Mouse (Mus musculus) brain, embryonic 14.5 days (tissue): ENCODE data around the gene Cyp3a13. TPM values are rescaled to one million over a fixed set of nuclear protein-coding genes. Genes with fewer than 3 reads are reported as not detected.
"Not testable (repeated sequence)": the region's sequence is repeated elsewhere in the genome, so short reads cannot be mapped to it uniquely, and the experiment has no call there.

ENCODE experiments used
- DNase-seq: peaks from one replicate; pipeline ENCODE4 v3.0.0-alpha.2; 2011; ENCODE audit warnings: low read depth
- CTCF ChIP-seq: fragments of 200-500 bp; IDR thresholded peaks from 2 replicates; pipeline ENCODE4 v1.5.1; 2012; ENCODE audit warnings: inconsistent platforms, mild to moderate bottlenecking, moderate library complexity, borderline replicate concordance; ENCODE audit not compliant: insufficient read depth, insufficient read length; ENCODE audit errors: extremely low read depth
- POLR2A ChIP-seq: fragments of 200-500 bp; IDR thresholded peaks from 2 replicates; pipeline ENCODE4 v1.6.1; 2012; ENCODE audit warnings: mild to moderate bottlenecking, inconsistent platforms, borderline replicate concordance; ENCODE audit not compliant: poor library complexity, insufficient read depth, insufficient read length, severe bottlenecking; ENCODE audit errors: extremely low read depth
- polyA plus RNA-seq: library from polyadenylated mRNA; depleted of rRNA; stranded (reverse); fragments of >200 nt; gene quantifications from 2 replicates; pipeline ENCODE4 v1.2.3, GENCODE M21; 2012

The Cyp3a13 gene
- polyA plus RNA-seq, 1 experiment, result not detected

DNA sequence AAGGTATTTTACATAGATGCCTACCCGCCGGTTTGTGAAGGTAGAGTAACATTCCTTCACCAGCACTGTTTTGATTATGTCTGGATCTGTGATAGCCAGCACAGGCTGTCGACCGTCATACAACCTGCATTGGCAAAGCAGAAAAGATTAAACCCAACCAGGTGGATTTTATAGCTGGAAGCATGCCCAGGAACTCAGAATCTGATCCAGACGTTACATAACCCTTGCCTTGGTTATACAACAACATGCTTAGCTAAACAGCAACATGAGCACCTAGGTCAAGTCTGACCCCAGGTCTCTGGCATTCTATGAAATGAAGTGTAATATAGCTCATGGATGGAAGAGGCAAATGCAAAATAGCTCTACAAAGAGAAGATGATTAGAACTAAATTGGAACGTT lies 5.9 kb downstream of the Cyp3a13 start:
- no peak for DNase-seq
- TF ChIP-seq CTCF, result no peak
- no peak for TF ChIP-seq POLR2A

GRCm38 (mm10) chr5:137914508-137914907 lies 6.9 kb downstream of the Cyp3a13 start:
- peak; percentile 2 for DNase-seq
- no peak for TF ChIP-seq POLR2A
- TF ChIP-seq CTCF, result no peak

GRCm38 (mm10) chr5:137909564-137910262 lies 11.7 kb downstream of the Cyp3a13 start:
- no peak for DNase-seq
- TF ChIP-seq POLR2A, result no peak
- TF ChIP-seq CTCF, result no peak

GRCm38 (mm10) chr5:137897812-137898211 lies 23.6 kb downstream of the Cyp3a13 start:
- TF ChIP-seq POLR2A (no peak), CTCF (no peak)
- DNase-seq, result no peak

DNA sequence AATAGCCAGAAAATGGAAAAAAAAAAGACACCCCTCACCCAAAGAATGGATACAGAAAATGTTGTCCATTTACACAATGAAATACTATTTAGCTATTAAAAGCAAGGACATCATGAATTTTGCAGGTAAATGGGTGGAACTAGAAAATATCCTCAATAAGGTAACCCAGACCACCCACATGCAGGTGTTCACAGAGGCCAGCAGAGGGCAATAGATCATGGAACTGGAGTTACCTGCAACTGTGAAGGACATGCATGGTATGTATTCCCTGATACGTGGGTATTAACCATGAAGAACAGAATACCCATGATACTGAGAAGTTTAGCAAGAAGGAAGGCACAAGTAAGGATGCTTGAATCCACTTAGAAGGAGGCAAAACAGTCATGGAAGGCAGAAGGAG lies 28.5 kb downstream of the Cyp3a13 start:
- TF ChIP-seq POLR2A (no peak), CTCF (peak; percentile 29; the same call in 1 of the 2 replicates)
- peak; percentile 1 for DNase-seq

- no peak for DNase-seq
- no peak for TF ChIP-seq POLR2A
- no peak for TF ChIP-seq CTCF
Measured at GRCm38 (mm10) chr5:137887666-137888065, 33.8 kb downstream of the Cyp3a13 start.

DNA sequence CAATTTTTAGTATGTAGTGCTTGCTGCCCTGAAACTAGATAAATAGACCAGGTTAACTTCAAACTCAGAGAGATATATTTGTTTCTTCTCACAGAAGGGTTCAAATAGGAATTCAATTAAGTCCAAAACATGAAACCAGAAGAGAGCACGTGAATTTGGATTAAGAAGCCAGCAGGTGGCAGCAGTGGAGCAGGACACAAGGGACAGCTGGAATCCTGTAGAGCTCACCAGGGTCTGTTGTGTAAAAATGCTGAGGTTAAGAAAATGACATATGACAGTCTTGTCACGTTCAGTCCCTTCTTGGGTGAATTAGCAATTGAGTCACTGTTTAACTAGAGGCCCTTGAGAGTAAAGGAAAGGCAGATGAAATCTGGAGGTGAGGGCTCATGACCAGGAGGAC lies 35.5 kb downstream of the Cyp3a13 start:
- peak; percentile 78 for DNase-seq
- TF ChIP-seq CTCF (peak; percentile 66; the same call in 1 of the 2 replicates), POLR2A (no peak)

DNA sequence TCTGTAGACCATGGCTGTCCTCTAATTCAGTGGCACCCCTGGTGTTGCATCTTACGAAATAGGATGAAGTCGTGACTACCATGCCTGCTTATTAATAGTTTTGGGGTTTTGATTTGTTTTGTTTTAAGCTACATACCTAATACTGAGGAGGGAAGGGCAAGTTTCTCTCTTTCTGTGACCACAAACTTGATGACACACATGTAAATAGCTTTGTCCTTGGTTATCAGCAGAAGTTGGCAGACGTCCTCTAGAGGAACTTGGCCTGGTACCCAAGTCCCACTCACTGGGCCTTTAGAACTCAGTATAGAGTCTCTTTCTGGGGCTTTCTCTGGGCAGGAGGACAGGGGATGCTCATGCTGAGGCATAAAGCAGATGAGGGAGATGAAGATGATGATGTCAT lies 38.1 kb downstream of the Cyp3a13 start:
- TF ChIP-seq POLR2A (no peak), CTCF (no peak)
- DNase-seq, result no peak

DNA sequence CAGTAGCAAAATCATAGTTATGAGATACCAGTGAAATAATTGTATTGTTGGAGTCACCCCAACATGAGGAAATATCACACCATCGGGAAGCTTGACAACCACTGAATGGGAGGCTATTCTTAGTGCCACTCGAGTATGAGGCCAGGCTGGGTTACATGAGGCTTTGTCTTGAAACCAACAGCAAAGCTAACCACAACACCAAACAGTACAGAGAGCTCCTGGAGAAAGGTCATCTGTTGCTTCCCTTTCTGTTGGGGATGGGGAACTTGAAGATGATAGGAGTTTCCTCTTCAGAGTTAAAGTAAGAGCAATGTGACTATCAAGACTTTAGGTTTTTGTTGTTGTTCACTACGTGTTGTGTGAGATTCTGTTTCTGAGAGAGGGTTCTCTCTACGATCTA lies 38.5 kb downstream of the Cyp3a13 start:
- no peak for TF ChIP-seq CTCF
- TF ChIP-seq POLR2A, result no peak
- DNase-seq, result no peak

- DNase-seq, result peak; percentile 4
- TF ChIP-seq POLR2A, result no peak
- TF ChIP-seq CTCF, result peak; percentile 30; the same call in 1 of the 2 replicates
Measured at GRCm38 (mm10) chr5:137877860-137878259, 43.6 kb downstream of the Cyp3a13 start.

- no peak for DNase-seq
- no peak for TF ChIP-seq CTCF
- no peak for TF ChIP-seq POLR2A
Measured at GRCm38 (mm10) chr5:137875054-137875453, 46.4 kb downstream of the Cyp3a13 start.

DNA sequence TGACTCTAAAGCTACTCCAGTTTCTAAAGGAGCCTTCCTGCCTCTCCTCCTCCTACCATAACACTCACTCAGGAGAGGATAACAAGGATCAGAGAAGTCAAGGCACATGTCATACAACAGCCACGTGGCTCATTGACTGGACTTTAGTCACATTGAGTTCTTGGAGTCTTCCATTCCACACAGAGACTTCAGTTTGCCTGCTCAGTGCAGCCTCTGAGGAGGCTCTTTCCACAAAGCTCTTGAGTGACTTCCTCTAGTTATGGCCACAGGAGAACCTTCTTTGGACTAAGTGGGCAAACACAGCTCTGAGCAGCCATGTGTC lies 49.1 kb downstream of the Cyp3a13 start:
- not testable (repeated sequence) for DNase-seq

DNA sequence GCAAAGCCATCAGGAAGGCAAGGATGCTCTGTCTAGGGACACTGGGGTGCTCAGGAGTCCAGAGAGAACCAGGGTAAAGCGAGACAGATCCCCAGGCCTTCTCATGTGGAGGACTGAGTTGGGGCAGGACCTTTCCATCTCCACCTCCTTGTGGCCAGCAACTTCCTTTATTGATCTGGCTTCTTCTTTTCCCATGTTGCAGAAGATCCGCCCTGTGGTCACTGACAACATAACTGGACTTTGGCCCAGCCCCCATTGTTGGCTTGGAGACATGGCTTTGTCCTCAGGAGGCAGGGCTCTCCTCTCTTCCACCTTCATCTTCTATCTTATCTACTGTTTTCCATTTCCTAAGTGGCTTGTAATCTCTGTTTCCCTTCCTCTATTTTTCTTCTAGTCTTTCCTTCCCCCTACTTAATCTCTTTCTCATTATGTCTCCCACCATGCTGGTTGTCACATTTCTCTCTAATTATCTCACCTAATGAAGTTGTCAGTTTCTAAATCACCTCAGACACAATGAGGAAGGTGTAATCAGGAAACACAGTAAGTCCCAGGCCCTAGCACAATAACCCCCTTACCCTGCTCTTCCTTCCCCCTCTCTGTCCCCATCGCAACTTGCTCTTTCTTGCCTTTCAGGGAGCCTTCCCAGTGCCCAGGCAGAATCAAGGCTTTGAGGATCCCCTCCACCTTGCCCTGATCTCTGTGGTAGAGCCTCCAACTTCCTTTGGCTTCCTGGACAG lies 49.6 kb downstream of the Cyp3a13 start, which contains the start of gene Pilrb2:
Gene Pilrb2 (minus strand): TSS at position 172 of the 737 bp plus-strand sequence.
- not testable (repeated sequence) for DNase-seq

DNA sequence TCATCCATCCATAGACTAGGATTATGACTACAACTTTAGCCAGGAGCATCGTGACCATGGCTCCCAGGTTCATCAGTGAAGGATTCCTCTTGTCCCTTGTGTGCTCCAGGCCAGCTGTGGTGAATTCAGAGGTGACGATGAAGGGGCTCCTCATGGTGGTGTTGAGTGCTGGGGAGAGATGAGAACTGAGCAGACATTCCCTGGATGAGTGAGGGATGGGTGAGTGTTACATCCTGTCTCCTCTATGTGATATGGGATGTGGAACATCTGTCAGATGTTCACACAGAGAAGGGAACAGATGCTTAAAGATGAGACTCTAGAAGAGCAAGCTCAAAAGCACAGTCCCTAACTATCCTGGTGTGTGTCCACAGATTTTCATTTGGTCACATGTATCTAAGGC lies 52.8 kb downstream of the Cyp3a13 start:
- DNase-seq, result not testable (repeated sequence)

DNA sequence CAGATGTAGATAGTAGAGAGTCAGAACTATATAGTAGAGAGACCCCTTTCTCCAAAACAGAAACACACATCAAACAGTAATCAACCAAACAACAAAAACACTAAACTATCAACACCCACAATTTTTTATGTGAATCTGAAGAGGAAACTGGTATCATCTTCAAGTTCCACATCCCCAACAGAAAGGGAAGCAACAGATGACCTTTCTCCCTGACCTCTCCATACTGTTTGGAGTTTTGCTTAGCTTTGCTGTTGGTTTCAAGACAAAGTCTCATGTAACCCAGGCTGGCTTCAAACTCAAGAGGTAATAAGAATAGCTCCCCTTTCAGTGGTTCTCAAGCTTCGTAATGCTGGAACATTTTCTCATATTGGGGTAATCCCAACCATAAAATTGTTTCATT lies 57.4 kb downstream of the Cyp3a13 start:
- DNase-seq, result not testable (repeated sequence)

DNA sequence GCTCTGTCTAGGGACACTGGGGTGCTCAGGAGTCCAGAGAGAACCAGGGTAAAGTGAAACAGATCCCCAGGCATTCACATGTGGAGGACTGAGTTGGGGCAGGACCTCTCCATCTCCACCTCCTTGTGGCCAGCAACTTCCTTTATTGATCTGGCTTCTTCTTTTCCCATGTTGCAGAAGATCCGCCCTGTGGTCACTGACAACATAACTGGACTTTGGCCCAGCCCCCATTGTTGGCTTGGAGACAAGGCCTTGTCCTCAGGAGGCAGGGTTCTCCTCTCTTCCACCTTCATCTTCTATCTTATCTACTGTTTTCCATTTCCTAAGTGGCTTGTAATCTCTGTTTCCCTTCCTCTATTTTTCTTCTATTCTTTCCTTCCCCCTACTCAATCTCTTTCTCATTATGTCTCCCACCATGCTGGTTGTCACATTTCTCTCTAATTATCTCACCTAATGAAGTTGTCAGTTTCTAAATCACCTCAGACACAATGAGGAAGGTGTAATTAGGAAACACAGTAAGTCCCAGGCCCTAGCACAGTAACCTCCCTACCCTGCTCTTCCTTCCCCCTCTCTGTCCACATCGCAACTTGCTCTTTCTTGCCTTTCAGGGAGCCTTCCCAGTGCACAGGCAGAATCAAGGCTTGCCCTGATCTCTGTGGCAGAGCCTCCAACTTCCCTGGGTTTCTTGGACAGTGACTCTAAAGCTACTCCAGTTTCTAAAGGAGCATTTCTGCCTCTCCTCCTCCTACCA lies 63.3 kb downstream of the Cyp3a13 start, which contains the start of gene Pilrb1:
Gene Pilrb1 (minus strand): TSS at position 147 of the 751 bp plus-strand sequence.
- DNase-seq, result not testable (repeated sequence)

GRCm38 (mm10) chr5:137856870-137857269 lies 64.5 kb downstream of the Cyp3a13 start:
- DNase-seq, result not testable (repeated sequence)

DNA sequence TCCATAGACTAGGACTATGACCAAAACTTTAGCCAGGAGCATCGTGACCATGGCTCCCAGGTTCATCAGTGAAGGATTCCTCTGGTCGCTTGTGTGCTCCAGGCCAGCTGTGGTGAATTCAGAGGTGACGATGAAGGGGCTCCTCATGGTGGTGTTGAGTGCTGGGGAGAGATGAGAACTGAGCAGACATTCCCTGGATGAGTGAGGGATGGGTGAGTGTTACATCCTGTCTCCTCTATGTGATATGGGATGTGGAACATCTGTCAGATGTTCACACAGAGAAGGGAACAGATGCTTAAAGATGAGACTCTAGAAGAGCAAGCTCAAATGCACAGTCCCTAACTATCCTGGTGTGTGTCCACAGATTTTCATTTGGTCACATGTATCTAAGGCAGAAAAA lies 66.5 kb downstream of the Cyp3a13 start:
- not testable (repeated sequence) for DNase-seq

DNA sequence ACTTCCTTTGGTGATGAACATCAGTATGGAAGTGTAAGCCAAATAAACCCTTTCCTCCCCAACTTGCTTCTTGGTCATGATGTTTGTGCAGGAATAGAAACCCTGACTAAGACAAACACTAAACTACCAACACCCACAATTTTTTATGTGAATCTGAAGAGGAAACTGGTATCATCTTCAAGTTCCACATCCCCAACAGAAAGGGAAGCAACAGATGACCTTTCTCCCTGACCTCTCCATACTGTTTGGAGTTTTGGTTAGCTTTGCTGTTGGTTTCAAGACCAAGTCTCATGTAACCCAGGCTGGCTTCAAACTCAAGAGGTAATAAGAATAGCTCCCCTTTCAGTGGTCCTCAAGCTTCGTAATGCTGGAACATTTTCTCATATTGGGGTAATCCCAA lies 71.1 kb downstream of the Cyp3a13 start:
- not testable (repeated sequence) for DNase-seq
